Mouse (Mus musculus): ENCODE measurements around the gene Gtf2h1.
A peak's percentile ranks its signal among the peaks of the same experiment; 100 is the strongest.

Gtf2h1 gene

GRCm38 (mm10) chr7:46852666-46853065, 56.8 kb downstream of the Gtf2h1 start:
- DNase-seq, result no peak

GRCm38 (mm10) chr7:46853365-46853764, 57.5 kb downstream of the Gtf2h1 start:
- DNase-seq, result no peak

GRCm38 (mm10) chr7:46855866-46856560, 60.1 kb downstream of the Gtf2h1 start:
- no peak for DNase-seq

- no peak for DNase-seq
Measured at GRCm38 (mm10) chr7:46857436-46857835, 61.5 kb downstream of the Gtf2h1 start.

- DNase-seq, result peak; percentile 37
Measured at GRCm38 (mm10) chr7:46859031-46859430, 63.1 kb downstream of the Gtf2h1 start.

GRCm38 (mm10) chr7:46860996-46861395, 65.1 kb downstream of the Gtf2h1 start, which contains the start of gene Ldhc:
Gene Ldhc, plus strand, starts transcription at chr7:46861203.
- no peak for DNase-seq

GRCm38 (mm10) chr7:46871988-46872387, 76.1 kb downstream of the Gtf2h1 start:
- no peak for DNase-seq
